Mouse (Mus musculus) G1E (cell line): Measurements from ENCODE around the gene Lsm2.

Experiments used
- CTCF ChIP-seq: IDR thresholded peaks from 2 replicates; pipeline ENCODE4 v1.5.1; 2012; ENCODE audit warnings: low read depth, low read length, inconsistent platforms, mixed read lengths
- POLR2AphosphoS5 ChIP-seq: IDR thresholded peaks from 2 replicates; pipeline ENCODE4 v1.6.1; 2012; ENCODE audit warnings: low read depth, low read length, inconsistent platforms; ENCODE audit not compliant: insufficient replicate concordance

DNA sequence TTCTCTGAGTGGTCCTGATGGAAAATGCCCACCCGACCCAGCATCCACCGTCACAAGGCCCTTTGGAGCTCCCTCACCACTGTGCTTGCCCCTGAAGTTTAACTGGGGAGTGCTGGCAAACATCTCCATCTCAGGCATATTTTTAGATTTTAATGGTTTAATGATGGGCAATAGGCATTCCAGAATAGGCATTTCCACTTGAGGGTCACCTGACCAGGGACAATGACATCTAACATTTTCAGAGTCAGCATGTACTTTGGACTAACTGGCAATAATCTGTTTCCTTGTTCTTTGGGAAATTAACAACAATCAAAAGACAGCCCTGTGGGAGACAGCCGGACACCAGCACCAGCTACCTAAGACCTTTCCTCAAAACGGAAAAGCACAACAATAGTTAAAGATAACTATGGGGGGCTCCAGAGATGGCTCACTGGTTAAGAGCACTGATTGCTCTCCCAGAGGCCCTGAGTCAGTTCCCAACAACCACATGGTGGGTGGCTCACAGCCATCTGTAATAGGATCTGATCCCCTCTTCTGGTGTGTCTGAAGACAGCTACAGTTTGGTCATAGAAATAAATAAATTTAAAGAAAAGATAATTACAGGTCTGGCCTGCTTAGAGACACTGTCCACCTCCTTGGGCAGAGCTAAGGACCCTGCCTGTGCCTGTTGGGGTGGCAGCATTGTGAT is 38.4 kb upstream of the Lsm2 start:
- no peak for TF ChIP-seq CTCF
- no peak for TF ChIP-seq POLR2AphosphoS5
